Mouse (Mus musculus) left cerebral cortex, postnatal 36 days (tissue): ENCODE measurements around the gene AY074887. TPM values are rescaled to one million over a fixed set of nuclear protein-coding genes. Genes with fewer than 3 reads are reported as not detected.
A peak's percentile ranks its signal among the peaks of the same experiment; 100 is the strongest.
"Not testable (repeated sequence)": the region's sequence is repeated elsewhere in the genome, so short reads cannot be mapped to it uniquely, and the experiment has no call there.

Experiments
- DNase-seq, 2 experiments: peaks; one replicate each; pipeline ENCODE4 v3.0.0; 2021 to 2022; ENCODE audit warnings: low spot score in 2 of 2, mixed read lengths in 1 of 2
- intact Hi-C: fragments of 180-260 bp; cut with DNase I; formaldehyde crosslinking; loops from one replicate; pipeline ENCODE4 v1.15.1; 2025
- total RNA-seq, 2 experiments: library from RNA; stranded (reverse); gene quantifications; 2 replicates each; pipeline ENCODE4 v1.2.3; 2021

The AY074887 gene
- not detected for total RNA-seq

- intact Hi-C loops = loop anchor here (10.0 kb wide), 1 partner anchor 216 kb away; the partner anchor contains the start of gene Wdr61
- peak; percentile 88 to 91 for DNase-seq
These were observed at the start of gene AY074887, which contains the start of gene Psma4 for GRCm38 (mm10) chr9:54950575-54951321. Gene AY074887 (minus strand): TSS chr9:54950998. Gene Psma4 (plus strand): TSS chr9:54950790.

GRCm38 (mm10) chr9:54995645-54996044 is 44.8 kb upstream of the AY074887 start:
- intact Hi-C loops = no loop called here
- no peak for DNase-seq

DNA sequence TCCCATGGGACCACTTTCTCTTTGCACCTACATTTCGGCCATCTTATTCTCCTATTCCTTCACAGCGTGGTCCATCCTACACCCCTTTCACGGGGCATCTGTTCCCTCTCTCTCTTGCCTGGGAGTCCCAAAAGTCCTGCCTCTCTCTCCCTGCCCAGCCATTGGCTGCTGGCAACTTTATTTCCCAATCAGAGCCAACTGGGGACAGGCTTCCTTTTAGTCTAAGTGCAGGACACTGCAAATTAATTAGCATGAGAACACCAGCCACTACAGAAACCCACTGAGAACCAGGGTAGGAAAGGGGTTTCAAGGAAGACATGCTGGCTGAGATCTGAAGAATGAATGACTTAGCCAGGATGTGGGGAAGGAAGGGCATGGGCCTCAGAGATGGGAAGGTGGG is 43.6 kb upstream of the AY074887 start:
- DNase-seq = no peak

DNA sequence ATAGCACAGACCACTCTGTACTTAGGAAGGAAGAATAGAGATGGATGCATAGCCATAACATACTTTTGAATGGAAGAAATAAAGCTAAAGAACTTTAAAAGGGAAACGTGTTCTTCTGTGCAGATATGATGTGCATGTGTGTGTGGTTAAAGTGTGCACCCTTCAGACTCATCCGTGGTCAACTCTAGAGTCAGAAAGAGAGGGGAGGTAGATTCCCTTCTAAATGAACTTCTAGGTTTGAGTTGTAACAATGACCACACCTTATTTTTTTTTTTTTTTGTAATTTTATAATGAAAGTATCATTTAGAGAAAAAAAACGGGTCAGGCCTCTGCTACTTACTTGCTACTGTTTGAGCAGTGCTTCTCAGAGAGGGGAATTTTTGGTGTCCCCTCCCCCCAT is 39.6 kb upstream of the AY074887 start:
- intact Hi-C loops = no loop called here
- DNase-seq = no peak

More for the DNA sequence above, 43.6 kb upstream of the AY074887 start:
- intact Hi-C loops = no loop called here

- intact Hi-C loops = no loop called here
- no peak for DNase-seq
These were observed 31.6 kb upstream of the AY074887 start for GRCm38 (mm10) chr9:54982401-54982800.

DNA sequence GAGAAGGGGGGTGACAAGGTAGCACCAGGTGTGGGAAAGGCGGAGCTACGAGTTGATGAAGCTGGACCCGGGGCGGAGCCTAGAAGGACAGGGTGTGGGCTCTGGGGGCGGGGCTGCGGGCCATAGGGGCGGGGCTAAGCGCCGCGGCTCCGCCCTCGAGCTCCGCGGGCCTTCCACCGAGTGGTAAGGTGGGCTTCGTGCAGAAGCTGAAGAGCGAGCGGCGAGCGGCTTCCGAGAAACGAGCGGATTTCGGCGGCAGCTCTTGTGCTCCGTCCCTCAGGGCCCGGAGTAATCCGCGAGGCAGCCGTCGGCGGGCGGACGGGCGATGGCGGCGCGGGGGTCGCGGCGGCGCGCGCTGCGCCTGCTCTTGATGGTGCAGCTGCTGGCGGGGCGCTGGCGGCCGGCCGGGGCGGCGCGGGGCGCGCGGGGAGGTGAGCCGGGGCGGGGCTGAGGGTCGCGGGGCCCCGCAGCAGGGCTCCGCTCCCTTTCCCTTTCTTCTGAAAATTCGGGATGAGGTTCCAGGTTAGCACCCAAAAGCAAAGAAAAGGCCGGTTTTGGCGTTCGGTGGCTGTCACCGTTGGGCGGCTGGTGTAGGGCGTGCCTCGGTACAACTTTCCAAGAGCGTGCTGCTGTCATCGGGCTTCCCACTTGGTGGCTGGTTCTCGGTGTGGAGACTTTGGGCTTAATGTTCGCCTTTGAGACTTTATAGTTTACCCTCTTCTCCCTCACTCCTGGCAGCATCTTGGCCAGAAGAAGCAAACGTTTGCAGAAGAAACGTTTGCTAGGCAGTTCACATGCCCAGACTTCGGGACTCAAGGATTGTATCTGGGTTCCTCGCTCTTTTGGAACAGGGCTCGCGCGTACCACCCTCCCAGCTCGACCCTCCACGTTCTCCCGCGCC is 30.7 kb upstream of the AY074887 start:
- intact Hi-C loops = no loop called here
- no peak for DNase-seq

GRCm38 (mm10) chr9:54980674-54981073 is 29.9 kb upstream of the AY074887 start, which contains the start of gene Chrna5:
Gene Chrna5 (plus strand): TSS chr9:54980880.
- intact Hi-C loops = no loop called here
- no peak for DNase-seq

DNA sequence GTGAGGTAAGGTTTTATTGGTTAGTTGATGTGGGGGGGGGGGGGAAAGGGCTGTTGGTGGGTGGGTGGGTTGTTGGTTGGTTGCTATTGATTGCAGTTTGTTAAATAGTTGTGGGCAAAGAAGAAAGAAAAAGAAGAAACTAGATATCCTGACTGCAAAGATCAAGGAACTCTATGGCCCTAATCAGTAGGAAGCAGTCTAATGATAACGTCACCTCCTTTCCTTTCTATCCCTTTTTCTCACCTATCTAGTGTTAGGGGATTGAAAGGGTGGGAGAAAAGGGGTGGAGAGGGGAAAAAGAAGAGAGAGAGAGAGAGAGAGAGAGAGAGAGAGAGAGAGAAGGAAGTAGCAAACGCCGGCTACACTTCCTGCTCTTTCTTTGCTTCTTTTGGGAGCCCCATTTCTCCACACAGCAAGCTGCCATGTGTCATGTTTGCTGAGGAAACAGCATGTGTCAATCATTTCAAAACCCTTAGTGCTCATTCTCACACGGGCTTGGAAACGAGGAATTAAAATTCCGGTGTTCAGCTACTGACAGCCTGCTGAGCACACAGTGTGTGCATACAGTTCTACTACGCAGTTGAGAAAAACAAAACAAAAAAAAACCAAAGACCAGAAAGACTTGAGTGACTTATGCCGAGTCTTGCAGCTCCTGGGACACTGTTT is 19.3 kb upstream of the AY074887 start:
- intact Hi-C loops = no loop called here
- no peak for DNase-seq

- no peak for DNase-seq
- intact Hi-C loops = no loop called here
These were observed 12.9 kb upstream of the AY074887 start for GRCm38 (mm10) chr9:54963669-54964068.

- DNase-seq = no peak
- intact Hi-C loops = no loop called here
These were observed 10.3 kb upstream of the AY074887 start for GRCm38 (mm10) chr9:54961059-54961458.

DNA sequence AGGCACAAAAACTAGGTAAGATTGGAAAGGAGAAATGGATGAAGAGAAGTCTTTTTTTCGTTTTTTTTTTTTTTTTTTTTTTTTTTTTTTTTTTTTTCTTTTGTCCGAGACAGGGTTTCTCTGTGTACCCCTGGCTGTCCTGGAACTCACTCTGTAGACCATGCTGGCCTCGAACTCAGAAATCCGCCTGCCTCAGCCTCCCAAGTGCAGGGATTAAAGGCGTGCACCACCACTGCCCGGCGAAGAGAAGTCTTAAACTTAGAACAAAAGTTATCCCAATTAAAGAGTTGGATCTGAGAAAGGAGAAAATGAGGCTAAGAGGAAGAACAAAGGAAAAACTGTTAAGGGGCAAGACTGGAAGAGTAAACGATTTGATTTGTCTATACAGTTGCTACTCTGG is 636 bp downstream of the AY074887 start:
- intact Hi-C loops = loop anchor here (10.0 kb wide), 1 partner anchor 215 kb away; the partner anchor contains the start of gene Wdr61
- not testable (repeated sequence) for DNase-seq

DNA sequence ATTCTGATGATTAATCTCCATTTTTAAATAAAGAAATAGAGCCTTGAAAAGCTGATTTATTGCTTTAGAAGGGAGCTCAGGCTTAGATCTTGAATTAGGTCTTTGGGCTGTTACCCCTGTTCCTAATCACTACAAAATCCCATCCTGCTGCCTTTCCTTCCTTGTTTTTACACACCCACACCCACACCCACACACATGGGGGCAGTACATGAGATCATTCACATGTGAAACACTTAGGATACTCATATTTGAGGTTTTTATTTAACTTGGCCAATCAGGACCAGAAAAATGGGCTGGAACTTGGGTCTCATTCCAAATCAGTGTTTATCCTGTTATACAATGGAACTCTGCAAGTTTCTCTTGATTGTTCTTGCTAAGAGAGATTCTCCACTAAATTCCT is 1.3 kb downstream of the AY074887 start:
- intact Hi-C loops = no loop called here
- no peak for DNase-seq

DNA sequence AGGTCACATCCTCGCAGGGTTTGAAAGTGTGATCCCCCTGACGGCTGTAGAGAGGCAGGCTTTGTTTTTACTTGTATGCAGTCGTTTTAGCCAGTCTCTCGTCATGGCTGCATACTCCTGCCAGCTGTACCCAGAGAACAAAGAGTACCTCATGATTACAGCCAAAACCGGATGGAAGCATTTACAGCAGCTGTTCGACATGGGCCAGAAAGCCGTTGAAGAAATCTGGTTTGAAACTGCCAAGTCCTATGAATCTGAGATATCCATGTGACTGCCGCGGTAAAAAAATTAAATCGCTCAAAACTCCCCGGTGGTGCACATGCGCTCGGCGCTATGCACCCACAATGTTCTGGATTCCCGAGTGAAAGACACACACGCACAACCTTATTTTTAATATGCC is 4.5 kb downstream of the AY074887 start:
- intact Hi-C loops = no loop called here
- no peak for DNase-seq

- no peak for DNase-seq
- intact Hi-C loops = no loop called here
These were observed 6.3 kb downstream of the AY074887 start for GRCm38 (mm10) chr9:54944467-54944866.

DNA sequence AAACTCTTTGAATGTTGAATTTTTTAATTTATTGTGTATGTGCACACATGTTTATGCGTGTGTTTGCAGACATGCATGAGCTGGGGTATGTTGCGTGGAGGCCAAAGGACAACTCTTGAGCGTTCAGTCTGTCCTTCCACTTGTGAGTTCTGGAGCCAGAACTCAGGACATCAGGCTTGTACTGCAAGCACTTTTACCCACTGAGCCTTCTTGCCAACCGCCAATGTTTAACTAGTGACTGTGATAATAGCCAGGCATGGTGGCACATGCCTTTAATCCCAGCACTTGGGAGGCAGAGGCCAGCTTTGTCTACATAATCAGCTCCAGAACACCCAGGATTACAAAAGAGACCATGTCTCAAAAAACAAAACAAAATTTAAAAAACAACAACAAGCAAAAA is 8.7 kb downstream of the AY074887 start:
- no peak for DNase-seq
- intact Hi-C loops = no loop called here

- intact Hi-C loops = no loop called here
- DNase-seq = no peak
These were observed 18.4 kb downstream of the AY074887 start for GRCm38 (mm10) chr9:54932379-54932778.

DNA sequence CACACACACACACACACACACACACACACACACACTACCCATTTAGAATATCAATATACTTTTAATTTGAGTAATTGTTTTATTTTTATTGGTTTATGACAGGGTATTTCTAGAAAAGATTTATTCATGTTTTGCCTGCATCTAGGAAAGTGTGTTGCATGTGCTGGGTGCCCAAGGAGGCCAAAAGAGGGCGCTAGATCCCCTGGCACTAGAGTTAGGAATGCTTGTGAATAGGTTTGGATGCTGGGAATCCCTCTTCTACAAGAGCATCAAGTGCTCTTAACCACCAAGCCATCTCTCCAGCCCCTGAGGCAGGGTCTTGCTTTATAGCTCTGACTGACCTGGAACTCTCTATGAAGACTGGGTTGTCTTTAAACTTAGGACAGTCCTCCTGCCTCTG is 19.0 kb downstream of the AY074887 start:
- DNase-seq = no peak
- intact Hi-C loops = no loop called here

- intact Hi-C loops = no loop called here
- no peak for DNase-seq
These were observed 20.1 kb downstream of the AY074887 start for GRCm38 (mm10) chr9:54930741-54931140.

- no peak for DNase-seq
- intact Hi-C loops = no loop called here
These were observed 30.9 kb downstream of the AY074887 start for GRCm38 (mm10) chr9:54919946-54920345.

DNA sequence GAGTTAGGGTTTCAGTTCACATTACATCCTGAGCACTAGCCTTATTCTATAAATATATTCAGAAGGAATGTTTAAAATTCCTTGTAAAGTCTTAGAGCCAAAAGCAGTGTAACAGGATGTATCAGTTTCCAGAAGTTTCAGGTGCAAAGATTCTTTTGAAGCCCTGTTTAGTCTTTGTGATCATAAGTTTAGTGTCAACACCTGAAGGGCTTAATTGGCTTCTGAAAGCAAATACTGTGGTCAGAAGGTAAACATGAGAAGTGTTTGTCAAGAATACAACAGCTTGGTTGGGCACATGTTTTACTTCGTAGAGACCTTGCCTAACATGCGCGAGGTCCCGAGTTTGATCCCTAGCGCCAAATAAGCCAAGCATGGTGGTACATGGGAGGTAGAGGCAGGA is 32.0 kb downstream of the AY074887 start:
- intact Hi-C loops = no loop called here
- no peak for DNase-seq
